Mouse (Mus musculus) lung, adult 2 months (tissue): ENCODE data around the gene Gna13.

Experiments
- CTCF ChIP-seq: fragments of 200-500 bp; IDR thresholded peaks from 2 replicates; pipeline ENCODE4 v1.5.1; 2011; ENCODE audit warnings: mild to moderate bottlenecking, low read length, control low read depth; ENCODE audit not compliant: insufficient read depth
- POLR2A ChIP-seq: fragments of 200-500 bp; IDR thresholded peaks from 2 replicates; pipeline ENCODE4 v1.6.1; 2011; ENCODE audit warnings: low read depth, mild to moderate bottlenecking, control low read depth, low read length, borderline replicate concordance; ENCODE audit errors: extremely low read depth

GRCm38 (mm10) chr11:109425392-109426271, 63.0 kb downstream of the Gna13 start, which contains the start of gene Amz2:
- TF ChIP-seq CTCF = peak; percentile 67
- TF ChIP-seq POLR2A = peak; percentile 94; the same call in 1 of the 2 replicates
